Mouse (Mus musculus) ES-Bruce4 (cell line): ENCODE data around the gene Tgm1.

Experiments
- CTCF ChIP-seq: IDR thresholded peaks from one replicate; pipeline ENCODE4 v1.8.1; 2011; ENCODE audit warnings: low read depth, low read length
- EP300 ChIP-seq: IDR thresholded peaks from 2 replicates; pipeline ENCODE4 v1.6.1; 2011; ENCODE audit warnings: low read depth, low read length; ENCODE audit not compliant: insufficient read depth

- TF ChIP-seq CTCF (no peak), EP300 (no peak)
Observed at GRCm38 (mm10) chr14:55672741-55673060, 41.0 kb downstream of the Tgm1 start.
